Mouse (Mus musculus): ENCODE data around the gene Spint2. TPM values are rescaled to one million over a fixed set of nuclear protein-coding genes. Genes with fewer than 3 reads are reported as not detected.

The Spint2 gene
- polyA plus RNA-seq, 1 experiment: 426 TPM

DNA sequence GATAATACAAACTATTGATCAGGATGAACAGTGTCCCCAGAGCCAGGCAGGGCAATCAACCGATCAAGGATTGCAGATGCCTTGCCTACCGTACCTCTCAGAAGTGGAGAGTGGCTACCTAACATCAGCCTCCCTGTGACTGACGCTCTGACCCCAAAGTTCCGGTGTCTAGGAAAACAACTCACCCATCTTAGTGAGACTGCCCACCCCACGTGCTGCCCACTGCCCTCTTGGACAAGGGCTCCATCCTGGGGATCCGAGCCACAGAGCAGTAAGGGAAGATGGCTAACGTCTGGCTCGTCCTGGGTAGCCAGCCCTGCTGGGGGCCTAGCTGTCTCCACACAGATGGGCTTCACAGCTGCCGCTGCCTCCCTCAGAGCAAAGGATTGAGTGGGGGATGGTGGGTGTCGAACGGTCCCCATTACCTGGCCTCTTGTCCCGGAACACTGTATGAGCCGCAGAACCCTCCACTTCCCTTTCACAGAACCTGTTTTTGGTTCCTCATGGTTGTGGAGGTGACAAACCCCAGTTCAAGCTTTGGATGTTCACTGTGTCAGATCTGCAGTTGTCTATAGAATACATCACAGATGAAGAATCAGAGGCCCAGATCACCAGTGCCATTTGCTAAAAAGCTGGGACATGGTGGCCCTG is 12.5 kb upstream of the Spint2 start:
- TF ChIP-seq POLR2A (IDR thresholded peaks at IDR 0.05; ENCODE audit: control insufficient read depth, extremely low read depth, insufficient read depth, low read length, poor library complexity): no peak
- TF ChIP-seq CTCF (IDR thresholded peaks at IDR 0.05; ENCODE audit: borderline replicate concordance, control insufficient read depth, extremely low read depth, insufficient read depth, low read length, poor library complexity): no peak
- Histone ChIP-seq H3K27me3 (ENCODE audit: control insufficient read depth, insufficient read depth, low read length) (no peaks in the 10 kb centered on the region), H3K36me3 (ENCODE audit: control insufficient read depth, insufficient read depth, low read length) (no peaks in the 10 kb centered on the region), H3K4me1 (replicated peaks; ENCODE audit: control insufficient read depth, insufficient read depth, low read length) (peaks cover 7% of the 10 kb centered on the region), H3K27ac (ENCODE audit: control insufficient read depth, insufficient read depth, low read length) (no peak overlapping the region), H3K4me3 (ENCODE audit: control insufficient read depth, insufficient read depth, low read length) (no peak overlapping the region)
- WGBS: 55% methylated on average over 13 of the region's 13 CpGs
- DNase-seq: no peak

DNA sequence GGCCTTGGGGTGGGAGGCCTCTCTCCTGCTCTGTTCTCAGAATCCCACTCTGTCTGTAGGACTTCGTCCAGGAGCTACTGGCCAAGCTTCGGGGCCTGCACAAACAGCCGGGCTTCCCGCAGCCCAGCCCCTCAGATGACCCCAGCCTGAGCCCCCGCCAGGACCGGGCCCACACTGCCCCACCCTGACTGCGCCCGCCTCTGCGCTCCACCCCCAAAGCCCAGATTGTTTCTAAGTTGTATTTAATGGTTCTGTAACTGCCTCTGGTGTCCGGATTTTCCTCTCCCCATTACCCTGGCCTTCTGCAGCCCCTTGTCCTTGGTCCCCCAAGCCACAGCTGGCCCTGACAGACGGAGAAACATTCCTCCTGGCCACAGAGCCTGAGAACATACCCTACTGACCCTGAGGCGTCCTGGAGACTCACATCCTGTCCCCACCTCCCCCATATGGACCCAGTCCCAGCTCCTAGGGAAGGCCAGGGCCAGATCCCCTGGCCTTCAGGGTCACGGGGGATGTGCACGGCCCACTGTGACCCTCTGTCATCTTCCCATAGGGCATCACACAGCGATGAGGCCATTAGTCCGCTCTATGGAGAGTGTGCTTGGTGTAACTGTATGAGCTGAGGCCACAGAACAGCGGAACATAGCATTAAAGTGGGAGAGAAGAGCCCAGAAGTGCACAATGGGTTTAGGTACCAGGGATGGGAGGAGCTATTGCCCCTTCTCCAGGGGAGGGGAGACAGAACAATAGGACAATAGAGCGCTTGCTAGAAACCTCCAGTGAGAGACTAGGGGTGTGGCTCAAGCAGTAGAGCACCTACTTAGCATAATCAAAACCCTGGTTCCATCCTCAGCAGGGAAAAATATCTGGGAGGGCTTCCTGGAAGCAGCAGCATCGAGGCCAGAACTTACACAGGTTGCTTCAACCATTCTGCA is 11.7 kb upstream of the Spint2 start:
- WGBS: 90% methylated on average over 16 of the region's 19 CpGs
- Histone ChIP-seq H3K4me1 (replicated peaks; ENCODE audit: control insufficient read depth, insufficient read depth, low read length) (peaks cover 13% of the 10 kb centered on the region), H3K27me3 (ENCODE audit: control insufficient read depth, insufficient read depth, low read length) (no peaks in the 10 kb centered on the region), H3K36me3 (ENCODE audit: control insufficient read depth, insufficient read depth, low read length) (no peaks in the 10 kb centered on the region), H3K27ac (ENCODE audit: control insufficient read depth, insufficient read depth, low read length) (no peak overlapping the region), H3K4me3 (ENCODE audit: control insufficient read depth, insufficient read depth, low read length) (no peak overlapping the region)
- no peak for DNase-seq
- TF ChIP-seq CTCF (IDR thresholded peaks at IDR 0.05; ENCODE audit: borderline replicate concordance, control insufficient read depth, extremely low read depth, insufficient read depth, low read length, poor library complexity): no peak
- no peak for TF ChIP-seq POLR2A (IDR thresholded peaks at IDR 0.05; ENCODE audit: control insufficient read depth, extremely low read depth, insufficient read depth, low read length, poor library complexity)

DNA sequence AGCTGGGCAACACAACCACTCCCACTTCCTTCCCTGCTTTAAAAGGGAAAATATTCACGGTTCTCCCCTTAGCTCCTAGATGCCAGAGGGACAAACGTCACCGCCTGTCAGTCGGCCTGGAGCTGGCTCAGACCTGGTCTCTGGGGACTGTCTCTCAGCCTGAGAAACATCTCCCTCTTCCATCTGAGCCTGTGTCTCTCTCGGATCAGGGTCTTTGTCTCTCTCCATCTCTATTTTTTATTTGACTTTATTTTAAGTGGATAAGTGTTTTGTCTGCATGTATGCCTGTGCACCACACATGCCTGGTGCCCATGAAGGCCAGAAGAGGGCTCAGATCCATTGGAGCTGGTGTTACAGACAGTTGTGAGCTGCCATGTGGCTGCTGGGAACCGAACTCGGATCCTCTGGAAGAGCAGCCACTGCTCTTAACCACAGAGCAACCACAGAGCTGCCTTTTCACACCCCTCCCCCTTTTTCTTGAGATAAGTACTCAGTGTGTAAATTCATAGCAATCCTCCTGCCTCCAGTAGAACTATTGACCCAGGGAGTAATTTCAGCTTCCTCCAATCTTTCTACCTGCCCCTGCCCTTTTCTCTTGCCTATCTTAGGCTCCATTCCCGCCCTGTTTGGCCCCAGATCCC is 10.9 kb upstream of the Spint2 start:
- H3K36me3 ChIP-seq (ENCODE audit: control insufficient read depth, insufficient read depth, low read length): no peaks in the 10 kb centered on the region
- TF ChIP-seq CTCF (IDR thresholded peaks at IDR 0.05; ENCODE audit: borderline replicate concordance, control insufficient read depth, extremely low read depth, insufficient read depth, low read length, poor library complexity) (no peak), POLR2A (IDR thresholded peaks at IDR 0.05; ENCODE audit: control insufficient read depth, extremely low read depth, insufficient read depth, low read length, poor library complexity) (no peak)

DNA sequence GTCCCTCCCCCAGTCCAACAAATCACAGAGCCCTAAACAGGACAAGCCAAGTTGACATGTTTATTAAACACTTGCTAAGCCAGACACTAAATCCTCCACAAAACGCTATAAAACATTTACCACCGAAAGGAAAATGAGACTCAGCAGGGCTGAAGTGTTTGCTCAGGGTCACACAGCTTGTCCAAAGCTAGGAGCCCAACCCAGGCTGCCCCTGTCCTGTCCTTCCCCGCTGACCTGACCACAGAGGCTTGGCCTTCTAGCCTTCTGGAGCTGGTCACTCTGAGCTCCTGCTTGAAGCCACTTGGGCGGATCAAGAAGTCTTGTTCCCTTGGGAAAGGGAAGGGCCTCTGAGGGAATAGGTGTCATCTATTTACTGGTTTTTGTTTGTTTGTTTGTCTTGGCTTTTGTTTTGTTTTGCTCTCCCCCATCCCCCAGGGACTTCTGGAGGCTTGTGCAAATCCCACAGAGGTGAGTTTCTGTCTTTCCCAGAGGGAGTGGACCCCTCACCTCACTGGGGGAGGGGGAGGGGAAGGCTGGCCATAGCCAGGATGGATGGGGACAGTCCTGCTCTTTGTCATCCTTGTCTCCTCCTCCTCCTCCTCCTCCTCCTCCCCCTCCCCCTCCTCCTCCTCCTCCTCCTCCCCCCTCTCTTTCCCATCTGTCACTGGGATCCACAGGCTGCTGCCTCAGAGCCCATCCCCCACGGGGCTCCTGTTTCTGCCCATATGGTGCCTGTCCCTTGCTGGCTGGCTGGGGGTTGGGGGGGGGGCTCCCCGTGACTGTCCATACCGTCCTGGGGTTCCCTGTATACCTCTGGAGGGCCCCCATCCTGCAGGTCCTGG is 10.1 kb upstream of the Spint2 start:
- WGBS: 87% methylated on average over 6 of the region's 7 CpGs
- H3K27ac ChIP-seq (ENCODE audit: control insufficient read depth, insufficient read depth, low read length): no peak overlapping the region
- TF ChIP-seq POLR2A (IDR thresholded peaks at IDR 0.05; ENCODE audit: control insufficient read depth, extremely low read depth, insufficient read depth, low read length, poor library complexity) (no peak), CTCF (IDR thresholded peaks at IDR 0.05; ENCODE audit: borderline replicate concordance, control insufficient read depth, extremely low read depth, insufficient read depth, low read length, poor library complexity) (no peak)
- H3K4me1 ChIP-seq (replicated peaks; ENCODE audit: control insufficient read depth, insufficient read depth, low read length): peaks cover 13% of the 10 kb centered on the region
- no peaks in the 10 kb centered on the region for H3K36me3 ChIP-seq (ENCODE audit: control insufficient read depth, insufficient read depth, low read length)
- DNase-seq: no peak
- no peaks in the 10 kb centered on the region for H3K27me3 ChIP-seq (ENCODE audit: control insufficient read depth, insufficient read depth, low read length)
- H3K4me3 ChIP-seq (ENCODE audit: control insufficient read depth, insufficient read depth, low read length): no peak overlapping the region

More for the DNA sequence above, 10.9 kb upstream of the Spint2 start:
- WGBS: 66% methylated on average over 8 of the region's 8 CpGs
- H3K27ac ChIP-seq (ENCODE audit: control insufficient read depth, insufficient read depth, low read length): no peak overlapping the region
- H3K27me3 ChIP-seq (ENCODE audit: control insufficient read depth, insufficient read depth, low read length): no peaks in the 10 kb centered on the region
- no peak for DNase-seq
- H3K4me1 ChIP-seq (replicated peaks; ENCODE audit: control insufficient read depth, insufficient read depth, low read length): peaks cover 13% of the 10 kb centered on the region
- H3K4me3 ChIP-seq (ENCODE audit: control insufficient read depth, insufficient read depth, low read length): no peak overlapping the region

DNA sequence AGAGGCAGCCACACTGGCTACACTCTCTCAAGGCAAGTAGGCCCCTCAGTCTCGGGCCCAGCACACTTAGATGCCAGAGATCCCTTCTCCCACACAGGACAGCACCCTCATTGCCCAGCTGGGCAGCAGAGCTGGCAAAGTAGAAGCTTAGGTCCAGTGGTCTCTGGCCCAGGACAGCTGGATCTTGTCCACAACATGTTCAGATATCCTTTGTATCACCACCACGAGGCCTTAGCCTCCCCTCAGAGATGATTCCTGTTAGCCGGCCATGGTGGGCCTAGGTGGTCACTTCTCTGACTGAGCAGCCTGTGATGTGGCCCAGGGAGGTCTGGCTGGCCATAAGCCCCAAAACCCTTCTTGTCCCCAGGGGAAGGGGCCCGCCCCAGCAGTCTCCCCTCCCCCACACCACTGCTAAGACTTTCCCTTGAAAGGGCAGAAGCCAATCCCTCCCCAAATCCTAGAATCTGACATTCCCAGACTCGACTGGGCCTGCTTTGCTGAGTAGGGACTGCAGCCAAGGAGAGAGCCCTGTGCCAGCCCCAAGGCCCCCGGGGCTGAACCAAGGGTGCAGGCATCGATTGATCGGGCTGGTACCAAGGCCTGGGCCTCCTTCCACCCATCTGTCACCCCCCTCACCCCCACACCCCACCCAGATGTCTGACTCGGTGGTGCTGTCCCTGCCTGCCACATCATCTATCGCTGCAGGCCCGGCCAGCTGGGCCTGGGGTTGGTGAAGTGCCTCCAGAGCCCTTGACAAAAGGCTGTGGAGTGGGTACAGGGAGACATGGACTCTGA is 9.2 kb upstream of the Spint2 start:
- Histone ChIP-seq H3K4me1 (replicated peaks; ENCODE audit: control insufficient read depth, insufficient read depth, low read length) (peaks cover 13% of the 10 kb centered on the region), H3K4me3 (ENCODE audit: control insufficient read depth, insufficient read depth, low read length) (no peak overlapping the region)
- 90% methylated on average over 11 of the region's 11 CpGs for WGBS

More for the DNA sequence above, 9.2 kb upstream of the Spint2 start:
- no peak overlapping the region for H3K27ac ChIP-seq (ENCODE audit: control insufficient read depth, insufficient read depth, low read length)
- H3K27me3 ChIP-seq (ENCODE audit: control insufficient read depth, insufficient read depth, low read length): no peaks in the 10 kb centered on the region
- TF ChIP-seq POLR2A (IDR thresholded peaks at IDR 0.05; ENCODE audit: control insufficient read depth, extremely low read depth, insufficient read depth, low read length, poor library complexity) (no peak), CTCF (IDR thresholded peaks at IDR 0.05; ENCODE audit: borderline replicate concordance, control insufficient read depth, extremely low read depth, insufficient read depth, low read length, poor library complexity) (no peak)
- no peak for DNase-seq
- no peaks in the 10 kb centered on the region for H3K36me3 ChIP-seq (ENCODE audit: control insufficient read depth, insufficient read depth, low read length)

All from thymus, adult 2 months (tissue).